Mouse (Mus musculus): ENCODE data around the gene Rprd1b.

GRCm38 (mm10) chr2:158005641-158006040 lies 22.7 kb upstream of the Rprd1b start:
- TF ChIP-seq CTCF (IDR thresholded peaks at IDR 0.05; ENCODE audit: control insufficient read depth, insufficient read depth, insufficient read length) (no peak), MAX (IDR thresholded peaks at IDR 0.05) (no peak), USF1 (IDR thresholded peaks at IDR 0.05; ENCODE audit: low read depth) (no peak), CEBPB (IDR thresholded peaks at IDR 0.05; ENCODE audit: low read depth) (no peak), MYOG (IDR thresholded peaks at IDR 0.05; ENCODE audit: control insufficient read depth, extremely low read depth, insufficient read length) (no peak)

Measured in C2C12 (cell line).